Mouse (Mus musculus): ENCODE results near the gene Ubac2.

- TF ChIP-seq EP300 (IDR thresholded peaks at IDR 0.05) (no peak), CTCF (IDR thresholded peaks at IDR 0.05) (no peak)
Measured at GRCm38 (mm10) chr14:121920511-121921124, 42.2 kb downstream of the Ubac2 start.

Measured in lung, postnatal 0 days (tissue).